Mouse (Mus musculus) adipocyte (in vitro differentiated cells): Measurements from ENCODE around the gene Gba.
A peak's percentile ranks its signal among the peaks of the same experiment; 100 is the strongest.

Experiments used
- DNase-seq: peaks from one replicate; pipeline ENCODE4 v3.0.0-alpha.2; 2016; ENCODE audit warnings: low spot score

The Gba gene

GRCm38 (mm10) chr3:89243609-89244008 is 40.9 kb downstream of the Gba start:
- DNase-seq: no peak

- no peak for DNase-seq
Measured at GRCm38 (mm10) chr3:89244158-89244981, 41.6 kb downstream of the Gba start.

GRCm38 (mm10) chr3:89244982-89245687 is 42.4 kb downstream of the Gba start:
- DNase-seq: no peak

GRCm38 (mm10) chr3:89245688-89246171 is 43.0 kb downstream of the Gba start, which contains the start of gene Krtcap2:
TSS of gene Krtcap2 (plus strand) at chr3:89245966.
- no peak for DNase-seq

- peak; percentile 93 for DNase-seq
Measured at GRCm38 (mm10) chr3:89246261-89247100, 43.8 kb downstream of the Gba start, which contains the start of gene Trim46. TSS of gene Trim46 (minus strand) at chr3:89246309.

GRCm38 (mm10) chr3:89247466-89247865 is 44.7 kb downstream of the Gba start:
- no peak for DNase-seq

- DNase-seq: peak; percentile 41
Measured at GRCm38 (mm10) chr3:89250435-89251040, 47.8 kb downstream of the Gba start.

- no peak for DNase-seq
Measured at GRCm38 (mm10) chr3:89251365-89251895, 48.7 kb downstream of the Gba start.

GRCm38 (mm10) chr3:89254994-89255393 is 52.3 kb downstream of the Gba start:
- no peak for DNase-seq

- DNase-seq: peak; percentile 26
Measured at GRCm38 (mm10) chr3:89256177-89256576, 53.4 kb downstream of the Gba start.
